Mouse (Mus musculus) brain, embryonic 14.5 days (tissue): ENCODE results near the gene Scml4.

ENCODE experiments used
- CTCF ChIP-seq: fragments of 200-500 bp; IDR thresholded peaks from 2 replicates; pipeline ENCODE4 v1.5.1; 2012; ENCODE audit warnings: inconsistent platforms, mild to moderate bottlenecking, moderate library complexity, borderline replicate concordance; ENCODE audit not compliant: insufficient read depth, insufficient read length; ENCODE audit errors: extremely low read depth
- POLR2A ChIP-seq: fragments of 200-500 bp; IDR thresholded peaks from 2 replicates; pipeline ENCODE4 v1.6.1; 2012; ENCODE audit warnings: mild to moderate bottlenecking, inconsistent platforms, borderline replicate concordance; ENCODE audit not compliant: poor library complexity, insufficient read depth, insufficient read length, severe bottlenecking; ENCODE audit errors: extremely low read depth

DNA sequence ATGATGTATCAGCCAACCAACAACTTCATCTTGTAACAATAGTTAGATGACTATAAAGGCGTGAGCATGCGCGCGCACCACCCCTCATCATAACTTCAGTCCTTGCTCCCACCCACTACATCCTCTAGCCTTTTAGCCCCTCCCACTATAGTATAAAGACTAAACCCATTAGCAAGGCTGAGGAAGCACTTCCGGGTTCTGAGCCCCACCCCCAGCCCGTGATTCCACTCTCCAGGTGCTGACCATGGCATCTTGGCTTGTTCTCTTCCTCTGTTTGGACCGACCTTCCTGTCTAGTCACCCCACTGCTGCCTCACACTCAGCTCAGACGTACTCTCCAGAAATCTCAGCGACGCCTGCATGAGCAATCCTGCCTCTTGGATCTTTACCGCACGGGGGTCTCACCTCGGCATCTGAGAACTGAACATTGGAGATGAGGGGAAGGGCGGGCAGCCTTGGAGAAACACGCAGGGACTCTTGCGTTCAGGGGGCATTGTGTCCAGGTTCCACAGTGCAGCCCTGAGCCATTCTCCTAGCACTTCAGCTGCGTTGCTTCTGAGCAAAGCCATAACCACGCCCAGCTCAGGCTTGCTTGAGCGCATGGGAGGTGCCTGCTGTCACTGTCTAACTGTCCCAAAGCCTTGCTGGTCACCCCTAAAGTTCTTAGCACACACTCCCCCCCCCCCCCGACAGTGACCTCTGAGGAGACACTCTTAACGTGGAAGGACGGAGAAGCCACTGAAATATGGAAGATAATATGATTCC, 65.1 kb downstream of the Scml4 start:
- TF ChIP-seq POLR2A, result no peak
- no peak for TF ChIP-seq CTCF
